Mouse (Mus musculus): ENCODE measurements around the gene C1s2.
"Not testable (repeated sequence)": the region's sequence is repeated elsewhere in the genome, so short reads cannot be mapped to it uniquely, and the experiment has no call there.

C1s2 gene

GRCm38 (mm10) chr6:124636858-124637460 lies 1.1 kb upstream of the C1s2 start:
- not testable (repeated sequence) for DNase-seq (ENCODE audit: low spot score)

GRCm38 (mm10) chr6:124630763-124631162 lies 5.1 kb downstream of the C1s2 start:
- no peak for DNase-seq (ENCODE audit: low spot score)

- DNase-seq (ENCODE audit: low spot score), result not testable (repeated sequence)
Measured at GRCm38 (mm10) chr6:124626184-124626583, 9.7 kb downstream of the C1s2 start.

DNA sequence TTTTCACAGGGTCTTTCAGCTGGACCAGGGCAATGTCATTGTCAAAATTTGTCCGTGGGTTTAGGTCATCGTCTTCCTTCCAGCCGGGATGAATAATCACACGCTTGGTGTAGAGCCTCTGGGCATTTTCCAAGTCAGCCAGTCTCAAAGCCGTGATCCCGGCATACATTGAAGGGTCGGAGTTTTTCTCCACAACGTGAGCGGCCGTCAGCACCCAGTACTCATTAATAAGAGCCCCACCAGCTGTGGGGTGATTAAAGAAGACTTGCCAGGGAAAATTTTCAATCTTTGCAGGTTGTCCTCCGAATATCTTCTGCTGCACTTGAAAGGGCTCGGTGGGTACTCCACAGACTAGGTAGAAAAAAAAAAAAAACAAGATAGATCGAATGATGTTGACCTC lies 10.3 kb downstream of the C1s2 start:
- no peak for DNase-seq (ENCODE audit: low spot score)

DNA sequence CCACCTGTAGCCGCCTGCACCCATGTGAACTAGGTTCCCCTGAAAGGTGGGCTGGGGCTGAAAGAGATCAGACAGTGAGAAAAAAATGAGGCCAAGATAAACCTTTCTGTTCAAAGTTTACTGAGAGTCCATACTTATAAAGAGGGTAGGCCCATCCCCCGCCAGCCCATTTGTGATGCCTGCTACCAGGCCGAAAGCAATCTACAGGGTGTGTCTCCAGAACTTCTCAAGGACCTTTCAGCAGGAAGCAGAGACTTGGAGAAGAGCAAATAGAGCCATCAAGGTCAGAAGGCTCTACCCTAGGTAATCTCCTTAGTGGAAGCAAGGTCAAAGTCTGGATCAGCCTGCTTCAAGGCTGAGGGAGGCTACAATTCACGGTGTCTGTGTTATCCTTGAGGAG lies 33.9 kb downstream of the C1s2 start:
- no peak for DNase-seq (ENCODE audit: low spot score)

GRCm38 (mm10) chr6:124593121-124593520 lies 42.8 kb downstream of the C1s2 start:
- DNase-seq (ENCODE audit: low spot score), result no peak

DNA sequence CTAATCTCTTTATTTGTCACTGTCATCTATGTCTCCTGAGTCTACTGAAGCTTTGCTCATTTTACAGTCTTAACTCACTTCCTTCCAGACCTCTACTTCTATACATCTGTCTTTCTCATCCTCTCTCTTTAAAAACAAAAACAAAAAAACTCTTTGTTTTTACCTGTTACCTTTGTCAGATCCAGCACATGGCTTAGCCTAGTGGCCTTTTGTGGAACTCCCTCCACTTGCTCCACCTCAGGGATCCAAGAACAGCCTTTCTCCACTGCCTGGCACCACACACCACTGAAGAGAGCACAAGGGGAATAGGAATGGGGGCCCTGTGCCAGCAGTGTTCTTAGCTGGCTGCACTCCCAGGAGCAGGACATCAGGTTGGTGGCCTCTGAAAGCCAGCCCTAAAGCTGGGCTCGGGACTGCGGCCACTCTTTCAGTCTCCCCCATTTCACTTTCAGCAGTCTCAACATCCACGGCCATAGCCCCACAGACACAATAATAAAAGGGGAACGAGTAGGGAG lies 43.6 kb downstream of the C1s2 start:
- peak; percentile 14 for DNase-seq (ENCODE audit: low spot score)

DNA sequence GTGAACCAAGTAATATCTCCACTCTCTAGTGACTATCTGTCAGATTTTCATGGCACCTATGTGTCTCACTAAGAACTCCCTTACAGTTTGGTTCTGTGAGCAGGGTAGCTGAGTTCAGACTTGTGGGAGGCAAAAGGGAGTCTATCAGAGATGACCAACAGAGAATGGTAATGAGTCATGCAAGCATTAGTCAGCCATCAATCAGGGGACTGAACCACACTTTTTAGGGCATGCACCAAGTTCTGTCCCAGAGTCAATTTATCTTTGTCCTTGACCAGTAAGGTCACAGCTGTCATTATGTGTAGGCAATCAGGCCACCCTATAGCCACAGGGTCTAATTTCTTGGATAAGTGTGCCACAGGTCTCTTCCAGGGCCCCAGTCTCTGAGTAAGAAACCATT lies 47.1 kb downstream of the C1s2 start:
- no peak for DNase-seq (ENCODE audit: low spot score)

DNA sequence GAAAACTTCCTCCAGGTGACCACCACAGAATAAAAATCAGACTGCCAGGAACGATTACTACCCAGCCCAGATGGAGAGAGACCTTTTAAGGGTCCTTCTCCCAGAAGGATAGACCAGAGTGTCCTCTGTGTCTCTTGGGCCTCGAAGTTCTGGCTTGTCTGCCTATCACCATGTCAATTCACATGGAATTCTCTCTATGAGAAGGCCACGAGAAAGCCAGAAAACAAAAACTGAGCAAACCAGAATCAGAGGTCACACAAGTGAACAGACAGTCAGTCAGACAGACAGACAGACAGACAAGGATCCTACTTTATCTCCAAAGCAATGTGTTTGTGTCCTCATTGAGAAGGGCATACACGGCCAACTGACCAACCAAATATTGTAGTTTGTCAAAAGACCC lies 49.6 kb downstream of the C1s2 start:
- DNase-seq (ENCODE audit: low spot score), result no peak

DNA sequence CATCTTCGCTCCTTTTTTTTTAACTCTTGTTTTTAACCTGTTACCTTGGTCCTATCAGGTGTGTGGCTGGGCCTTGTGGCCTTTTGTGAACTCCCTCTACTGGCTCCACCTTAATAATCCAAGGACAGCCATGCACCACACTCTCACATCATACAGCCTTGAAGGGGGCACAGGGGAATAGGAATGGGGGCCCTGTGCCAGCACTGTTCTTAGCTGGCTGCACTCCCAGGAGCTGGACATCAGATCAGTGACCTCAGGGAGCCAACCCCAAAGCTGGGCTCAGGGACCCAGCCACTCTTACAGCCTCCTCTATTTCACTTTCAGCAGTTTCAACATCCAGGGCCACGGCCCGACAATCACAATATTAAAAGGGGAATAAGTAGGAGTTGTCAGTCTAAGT lies 50.1 kb downstream of the C1s2 start:
- no peak for DNase-seq (ENCODE audit: low spot score)

DNA sequence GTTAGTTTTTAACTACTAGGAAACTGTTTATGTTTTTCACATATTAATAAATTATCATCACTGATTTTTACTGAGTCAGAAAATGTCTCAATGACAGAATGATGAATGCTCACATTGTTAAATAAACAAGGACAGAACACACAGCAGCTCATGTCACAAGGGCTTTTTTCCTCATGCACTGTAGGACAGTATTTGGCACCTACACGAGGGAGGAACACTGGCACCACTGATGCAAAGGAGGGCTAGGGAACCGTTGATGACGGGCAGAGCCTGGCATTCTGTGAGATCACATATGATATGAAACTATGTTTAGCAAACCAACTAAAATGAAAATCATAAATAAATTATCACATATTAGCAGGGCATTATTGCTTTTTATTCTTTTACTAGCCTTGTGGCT lies 51.0 kb downstream of the C1s2 start:
- no peak for DNase-seq (ENCODE audit: low spot score)

DNA sequence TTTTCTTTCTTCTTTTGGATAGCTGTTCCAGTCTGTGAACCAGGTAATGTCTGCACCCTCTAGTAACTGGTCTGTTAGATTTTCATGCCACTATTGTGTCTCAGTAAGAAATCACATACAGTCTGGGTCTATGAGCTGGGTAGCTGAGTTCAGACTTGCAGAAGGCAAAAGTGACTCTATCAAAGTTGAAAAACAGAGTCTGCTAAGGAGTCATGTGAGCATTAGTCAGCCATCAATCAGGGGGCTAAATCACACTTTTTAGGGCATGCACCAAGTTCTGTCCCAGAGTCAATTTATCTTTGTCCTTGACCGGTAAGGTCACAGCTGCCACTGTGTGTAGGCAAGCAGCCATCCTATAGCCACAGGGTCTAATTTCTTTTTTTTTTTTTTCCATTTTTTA lies 53.7 kb downstream of the C1s2 start:
- DNase-seq (ENCODE audit: low spot score), result no peak

DNA sequence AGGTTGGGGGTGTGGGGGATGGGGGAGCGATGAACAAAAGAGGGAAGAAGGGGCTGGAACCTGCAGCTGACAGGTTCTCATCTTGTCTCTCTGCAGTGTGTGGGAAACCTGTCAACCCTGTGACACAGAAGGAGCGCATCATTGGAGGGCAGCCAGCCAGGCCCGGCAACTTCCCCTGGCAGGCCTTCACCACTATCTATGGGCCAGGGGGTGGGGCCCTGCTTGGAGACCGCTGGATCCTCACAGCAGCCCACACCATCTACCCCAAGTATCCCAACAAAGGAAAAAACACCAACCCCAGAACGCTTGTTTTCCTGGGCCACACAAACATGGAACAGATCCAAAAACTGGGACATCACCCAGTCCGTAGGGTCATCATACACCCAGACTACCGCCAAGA lies 55.7 kb downstream of the C1s2 start:
- DNase-seq (ENCODE audit: low spot score), result not testable (repeated sequence)

DNA sequence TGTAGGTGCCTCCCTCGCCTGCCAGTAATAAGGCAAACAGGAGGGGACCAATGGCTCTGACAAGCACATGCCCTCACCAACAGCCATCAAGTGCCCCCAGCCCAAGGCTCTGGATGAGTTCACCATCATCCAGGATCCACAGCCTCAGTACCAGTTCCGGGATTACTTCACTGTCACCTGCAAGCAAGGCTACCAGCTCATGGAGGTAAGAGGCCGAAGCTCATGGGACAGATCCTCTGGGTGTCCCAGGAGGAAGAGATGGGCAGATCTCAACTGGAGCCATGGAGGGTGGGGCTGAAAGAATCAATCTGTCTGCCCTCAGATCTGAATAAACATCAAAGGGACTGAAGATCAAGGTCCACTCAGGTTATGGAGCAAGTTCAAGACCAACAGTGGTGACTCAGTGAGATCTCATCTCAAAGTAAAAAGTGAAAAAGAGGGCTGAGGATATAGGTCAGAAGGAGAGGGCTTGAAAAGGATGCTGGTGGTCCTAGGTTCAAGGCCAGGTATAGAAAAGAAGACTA lies 60.7 kb downstream of the C1s2 start:
- DNase-seq (ENCODE audit: low spot score), result not testable (repeated sequence)
